Mouse (Mus musculus) olfactory bulb, adult 2 months (tissue): ENCODE measurements around the gene Gimap4. TPM values are rescaled to one million over a fixed set of nuclear protein-coding genes. Genes with fewer than 3 reads are reported as not detected.

ENCODE experiments used
- H3K27ac ChIP-seq: fragments of 200-500 bp; 2 replicates; pipeline ENCODE4 v1.5.1; 2012; ENCODE audit warnings: low read depth, low read length; ENCODE audit not compliant: insufficient read depth
- H3K4me1 ChIP-seq: fragments of 200-500 bp; 2 replicates; pipeline ENCODE4 v1.6.1; 2012; ENCODE audit warnings: low read length; ENCODE audit not compliant: control insufficient read depth, insufficient read depth
- H3K4me3 ChIP-seq: fragments of 200-500 bp; 2 replicates; pipeline ENCODE4 v1.5.1; 2012; ENCODE audit warnings: mild to moderate bottlenecking, low read depth, low read length, moderate library complexity; ENCODE audit not compliant: insufficient read depth
- CTCF ChIP-seq: fragments of 200-500 bp; IDR thresholded peaks from 2 replicates; pipeline ENCODE4 v1.5.1; 2012; ENCODE audit warnings: low read depth, mild to moderate bottlenecking, low read length, moderate library complexity; ENCODE audit not compliant: insufficient read depth
- POLR2A ChIP-seq: fragments of 200-500 bp; IDR thresholded peaks from 2 replicates; pipeline ENCODE4 v1.6.1; 2012; ENCODE audit warnings: mild to moderate bottlenecking, low read depth, low read length, moderate library complexity; ENCODE audit not compliant: insufficient read depth
- WGBS: fragments of 180-500 bp; shearing (Covaris S2); methylation state at CpG from one replicate; pipeline ENCODE4 v1.1.7; 2018; 5-methylcytosine and 5-hydroxymethylcytosine counted together
- polyA plus RNA-seq: library from polyadenylated mRNA; stranded (reverse); fragments of >200 nt; gene quantifications from 2 replicates; pipeline ENCODE4 v1.2.4, GENCODE M21; 2012; ENCODE audit warnings: low replicate concordance; ENCODE audit not compliant: missing spikeins, insufficient read depth, insufficient read length

The Gimap4 gene
- polyA plus RNA-seq, 1 experiment = not detected

DNA sequence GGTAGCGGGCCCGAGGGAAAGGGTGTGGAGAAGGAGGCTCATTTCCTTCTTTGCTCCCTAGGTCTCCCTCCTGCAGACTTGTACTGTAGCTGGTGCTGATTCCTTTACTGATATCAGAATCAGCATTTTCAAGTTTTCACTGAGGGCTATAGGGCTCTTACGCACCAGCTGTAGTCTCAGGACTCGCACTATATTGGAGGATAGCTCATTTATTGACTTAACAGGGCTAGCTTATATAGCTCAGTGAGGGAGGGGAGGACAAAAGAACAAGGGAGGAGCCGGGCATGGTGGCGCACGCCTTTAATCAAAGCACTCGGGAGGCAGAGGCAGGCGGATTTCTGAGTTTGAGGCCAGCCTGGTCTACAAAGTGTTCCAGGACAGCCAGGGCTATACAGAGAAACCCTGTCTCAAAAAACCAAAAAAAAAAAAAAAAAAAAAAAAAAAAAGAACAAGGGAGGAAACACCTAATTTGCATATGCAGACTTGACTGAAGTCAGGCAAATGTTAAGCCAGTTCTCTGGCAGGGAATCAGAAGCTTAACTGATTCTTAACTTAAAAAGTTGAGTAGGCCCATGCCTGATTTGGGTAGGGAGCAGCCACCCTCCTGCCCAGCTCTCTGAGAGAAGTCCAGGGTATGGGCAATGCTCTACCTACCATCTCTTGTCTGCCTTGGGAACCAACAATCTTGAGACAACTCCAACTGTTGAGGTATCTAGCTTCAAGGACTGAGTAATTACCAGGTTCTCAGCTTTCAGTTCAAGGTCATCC is 9.9 kb upstream of the Gimap4 start:
- peaks cover 2% of the 10 kb centered on the region; the same call in 1 of the 2 replicates for H3K4me1 ChIP-seq
- TF ChIP-seq CTCF = no peak
- no peak for TF ChIP-seq POLR2A
- no peak overlapping the region for H3K4me3 ChIP-seq
- WGBS = 97% methylated on average over 9 of the region's 9 CpGs
- no peak overlapping the region for H3K27ac ChIP-seq

DNA sequence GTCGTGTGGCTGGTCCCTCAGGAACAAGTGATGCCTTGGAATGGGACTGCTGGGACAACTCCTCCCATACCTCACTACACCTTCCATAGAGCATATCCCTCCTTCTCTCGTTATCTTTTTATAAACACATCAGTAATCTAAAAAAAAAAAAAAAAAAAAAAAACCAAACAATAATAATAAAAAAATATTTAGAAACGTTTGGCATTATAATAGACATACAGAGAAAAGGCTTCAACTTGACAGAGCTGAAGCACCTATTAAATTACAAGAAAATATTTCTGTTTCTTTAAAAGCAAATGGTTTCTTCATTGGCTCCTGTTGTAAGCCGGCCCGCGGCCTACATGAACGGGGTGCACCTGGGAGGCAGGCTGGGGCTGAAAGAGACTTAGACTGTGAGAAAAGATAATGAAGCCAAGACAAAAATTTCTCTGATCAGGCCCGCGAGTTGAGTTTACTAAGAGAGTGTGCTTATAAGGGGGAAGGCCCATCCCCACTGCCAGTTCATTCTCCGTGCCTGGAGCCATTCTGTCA is 8.9 kb upstream of the Gimap4 start:
- H3K27ac ChIP-seq = no peak overlapping the region
- TF ChIP-seq CTCF = no peak
- no peak for TF ChIP-seq POLR2A
- 54% methylated on average over 10 of the region's 10 CpGs for WGBS
- peak overlapping the region; percentile 12; the same call in 1 of the 2 replicates for H3K4me3 ChIP-seq
- peaks cover 2% of the 10 kb centered on the region; the same call in 1 of the 2 replicates for H3K4me1 ChIP-seq

DNA sequence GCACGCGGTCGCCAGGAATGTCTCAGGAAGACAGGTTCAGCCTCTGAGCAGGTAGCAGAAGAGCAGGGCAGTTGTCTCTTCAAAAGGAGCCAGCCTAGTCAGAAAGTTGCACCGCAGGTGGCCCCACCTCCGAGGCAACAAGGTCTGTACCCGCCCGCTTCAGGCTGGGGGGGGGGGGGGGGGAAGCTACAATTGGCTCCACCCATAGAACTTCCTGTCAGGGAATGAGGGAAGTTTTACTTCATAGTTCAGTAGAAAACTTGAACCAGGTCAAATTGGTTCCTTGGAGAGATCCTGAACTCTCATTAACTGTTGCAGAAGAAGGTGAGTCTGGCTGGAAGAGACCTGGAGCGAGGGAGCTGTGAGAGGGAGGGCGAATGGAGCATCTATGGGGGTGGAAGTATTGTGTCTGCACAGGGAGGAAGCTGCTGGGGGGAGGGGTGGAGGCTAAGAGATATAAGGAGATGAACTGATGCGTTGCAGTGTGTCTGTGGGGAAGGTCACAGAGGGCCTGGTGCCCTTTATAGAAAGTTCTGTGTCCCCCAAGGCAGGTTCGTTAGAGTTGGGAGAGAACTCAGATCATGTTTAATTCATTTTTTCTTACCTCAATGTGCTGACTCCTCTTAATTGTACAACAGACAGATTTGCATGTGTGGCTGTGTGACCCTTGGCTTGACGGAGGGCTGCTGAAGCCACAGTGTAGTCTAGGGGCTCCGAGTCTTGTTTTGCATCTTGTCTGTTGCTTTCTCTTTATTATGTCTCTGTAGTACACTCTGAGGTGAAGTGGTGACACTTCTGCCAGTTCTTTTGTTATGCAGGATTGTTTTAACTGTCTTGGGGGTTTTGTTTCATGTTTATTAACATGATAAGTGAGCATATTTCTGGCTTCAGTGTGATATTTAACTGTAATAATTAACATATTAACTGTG is 8.2 kb upstream of the Gimap4 start, which contains the start of gene Gimap9:
Gimap9 (plus strand) TSS at position 199 of the 929 bp plus-strand sequence.
- no peak within 1 kb of the TSS for H3K27ac ChIP-seq
- no peak for TF ChIP-seq POLR2A
- TF ChIP-seq CTCF = no peak
- peaks cover 2% of the 10 kb centered on the region; the same call in 1 of the 2 replicates for H3K4me1 ChIP-seq
- H3K4me3 ChIP-seq = peak within 1 kb of the TSS; percentile 12
- 32% methylated on average over 13 of the region's 13 CpGs for WGBS

DNA sequence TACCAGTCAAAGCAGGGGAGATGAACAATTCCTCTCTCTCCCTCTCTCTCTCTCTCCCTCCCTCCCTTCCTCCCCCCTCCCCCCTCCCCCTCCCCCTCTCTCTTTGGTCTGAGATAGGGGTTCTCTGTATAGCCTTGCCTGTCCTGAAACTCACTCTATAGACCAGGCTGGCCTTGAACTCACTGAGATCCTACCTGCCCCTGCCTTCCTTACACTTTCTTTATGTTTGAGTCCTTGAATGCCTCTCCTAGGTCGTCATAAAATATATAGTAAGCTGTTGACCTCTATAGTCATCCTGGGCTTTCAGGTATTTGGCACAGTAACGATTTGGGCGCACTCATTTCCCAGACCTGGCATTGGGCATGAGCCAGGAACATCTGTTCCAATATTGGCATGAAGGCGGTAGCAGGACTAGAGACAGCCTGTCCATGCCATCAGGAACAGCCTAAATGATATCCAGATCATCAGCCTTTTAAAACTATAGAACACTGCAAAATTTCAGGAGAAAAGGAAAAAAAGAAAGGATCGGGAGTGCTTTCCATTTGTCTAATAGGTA is 7.4 kb upstream of the Gimap4 start:
- peaks cover 2% of the 10 kb centered on the region; the same call in 1 of the 2 replicates for H3K4me1 ChIP-seq
- H3K27ac ChIP-seq = no peak overlapping the region
- WGBS = 85% methylated on average over 5 of the region's 5 CpGs
- no peak overlapping the region for H3K4me3 ChIP-seq
- TF ChIP-seq CTCF (no peak), POLR2A (no peak)

DNA sequence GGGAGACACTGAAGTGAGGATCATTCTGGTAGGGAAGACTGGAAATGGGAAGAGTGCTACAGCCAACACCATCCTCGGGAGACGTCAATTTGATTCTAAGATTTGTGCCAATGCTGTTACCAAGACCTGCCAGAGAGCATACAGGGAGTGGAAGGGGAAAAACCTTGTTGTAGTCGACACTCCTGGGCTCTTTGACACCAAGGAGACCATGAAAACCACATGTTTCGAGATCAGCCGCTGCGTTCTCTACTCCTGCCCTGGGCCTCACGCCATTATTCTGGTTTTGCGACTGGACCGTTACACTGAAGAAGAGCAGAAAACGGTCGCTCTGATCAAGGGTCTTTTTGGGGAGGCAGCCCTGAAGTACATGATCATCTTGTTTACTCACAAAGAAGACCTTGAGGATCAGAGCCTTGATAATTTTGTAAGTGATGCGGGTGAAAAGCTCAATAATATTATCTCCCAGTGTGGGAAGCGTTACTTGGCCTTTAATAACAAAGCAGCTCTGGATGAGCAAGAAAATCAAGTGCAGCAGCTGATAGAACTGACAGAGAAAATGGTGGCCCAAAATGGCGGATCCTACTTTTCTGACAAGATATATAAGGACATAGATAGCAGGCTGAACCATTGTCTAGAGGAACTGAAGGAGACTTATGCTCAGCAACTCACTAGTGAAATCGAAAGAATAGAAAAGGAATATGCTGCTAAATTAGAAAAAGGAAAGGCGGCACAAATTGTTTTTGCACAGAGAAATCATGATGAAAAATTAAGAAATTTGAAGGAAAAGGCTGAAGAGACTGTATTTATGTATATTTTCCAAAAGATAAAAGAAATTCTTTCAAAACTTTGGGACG is 6.6 kb upstream of the Gimap4 start:
- TF ChIP-seq CTCF = no peak
- TF ChIP-seq POLR2A = no peak
- Histone ChIP-seq H3K27ac (no peak overlapping the region), H3K4me3 (no peak overlapping the region), H3K4me1 (peaks cover 2% of the 10 kb centered on the region; the same call in 1 of the 2 replicates)
- WGBS = 95% methylated on average over 17 of the region's 17 CpGs

DNA sequence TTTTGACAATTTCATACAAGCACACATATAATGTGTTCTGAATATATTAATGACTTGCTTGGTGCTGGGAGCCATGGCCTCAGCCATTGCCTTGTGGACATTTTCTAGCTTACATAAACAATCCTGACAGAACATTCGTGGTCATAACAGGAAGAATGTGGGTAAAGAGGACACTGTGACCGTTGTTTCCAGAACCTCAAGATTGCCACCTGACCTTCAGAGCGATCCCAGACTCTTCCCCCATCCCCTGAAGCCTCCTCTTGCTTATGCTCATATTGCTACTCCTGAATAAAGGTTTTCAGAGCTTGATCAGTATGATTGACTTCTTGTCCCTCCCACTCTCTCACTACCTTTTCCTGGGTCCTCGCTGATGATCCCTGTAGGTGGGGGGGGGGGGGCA is 6.0 kb upstream of the Gimap4 start:
- TF ChIP-seq CTCF (no peak), POLR2A (no peak)
- Histone ChIP-seq H3K4me3 (no peak overlapping the region), H3K4me1 (peaks cover 2% of the 10 kb centered on the region; the same call in 1 of the 2 replicates), H3K27ac (no peak overlapping the region)
- WGBS = 86% methylated on average over 4 of the region's 4 CpGs

DNA sequence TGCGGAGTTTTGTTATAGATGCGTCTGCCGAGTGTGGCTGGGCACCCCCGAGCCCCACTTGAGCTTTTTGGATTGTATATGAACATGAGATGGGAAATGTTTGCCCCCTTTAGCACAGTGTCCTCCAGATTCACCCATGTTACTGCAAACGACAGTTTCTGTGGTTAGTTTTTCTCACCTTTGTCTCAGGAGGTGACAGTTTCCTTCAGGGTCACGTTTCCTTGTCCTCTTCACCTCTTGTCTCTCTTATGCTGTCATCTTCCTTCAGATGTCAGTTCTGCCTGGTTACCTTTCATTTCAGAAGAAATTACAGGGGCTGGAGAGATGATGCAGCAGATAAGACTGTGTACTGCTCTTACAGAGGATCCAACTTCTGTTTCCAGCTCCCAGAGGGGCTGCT is 4.6 kb upstream of the Gimap4 start:
- no peak for TF ChIP-seq POLR2A
- no peak for TF ChIP-seq CTCF
- 89% methylated on average over 6 of the region's 6 CpGs for WGBS

DNA sequence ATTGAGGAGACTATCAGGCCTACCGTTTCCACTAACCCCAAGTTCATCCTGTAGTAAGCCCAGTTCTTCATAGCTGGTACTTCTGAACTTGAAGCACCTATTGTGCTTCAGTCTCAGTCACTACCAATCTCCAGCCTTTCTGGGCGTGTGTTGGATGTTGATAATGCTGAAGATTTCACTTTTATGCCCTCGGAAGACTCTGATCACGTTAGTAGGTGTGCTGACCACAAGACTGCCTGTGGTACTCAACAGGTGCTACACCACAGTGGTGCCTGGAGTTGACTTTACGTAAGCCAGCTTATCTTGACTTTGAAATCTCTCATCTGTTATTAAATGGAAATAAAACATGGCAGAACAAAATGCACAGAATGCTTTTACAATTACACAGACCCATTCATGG is 3.9 kb upstream of the Gimap4 start:
- no peak for TF ChIP-seq POLR2A
- TF ChIP-seq CTCF = no peak
- Histone ChIP-seq H3K27ac (no peak overlapping the region), H3K4me3 (no peak overlapping the region), H3K4me1 (peaks cover 2% of the 10 kb centered on the region; the same call in 1 of the 2 replicates)
- WGBS = 87% methylated on average over 5 of the region's 5 CpGs

More for the DNA sequence above, 4.6 kb upstream of the Gimap4 start:
- Histone ChIP-seq H3K4me1 (peaks cover 2% of the 10 kb centered on the region; the same call in 1 of the 2 replicates), H3K27ac (no peak overlapping the region), H3K4me3 (no peak overlapping the region)
